Comparison of ENCODE assay signal across 30 mouse cellular contexts in the genomic region with DNA sequence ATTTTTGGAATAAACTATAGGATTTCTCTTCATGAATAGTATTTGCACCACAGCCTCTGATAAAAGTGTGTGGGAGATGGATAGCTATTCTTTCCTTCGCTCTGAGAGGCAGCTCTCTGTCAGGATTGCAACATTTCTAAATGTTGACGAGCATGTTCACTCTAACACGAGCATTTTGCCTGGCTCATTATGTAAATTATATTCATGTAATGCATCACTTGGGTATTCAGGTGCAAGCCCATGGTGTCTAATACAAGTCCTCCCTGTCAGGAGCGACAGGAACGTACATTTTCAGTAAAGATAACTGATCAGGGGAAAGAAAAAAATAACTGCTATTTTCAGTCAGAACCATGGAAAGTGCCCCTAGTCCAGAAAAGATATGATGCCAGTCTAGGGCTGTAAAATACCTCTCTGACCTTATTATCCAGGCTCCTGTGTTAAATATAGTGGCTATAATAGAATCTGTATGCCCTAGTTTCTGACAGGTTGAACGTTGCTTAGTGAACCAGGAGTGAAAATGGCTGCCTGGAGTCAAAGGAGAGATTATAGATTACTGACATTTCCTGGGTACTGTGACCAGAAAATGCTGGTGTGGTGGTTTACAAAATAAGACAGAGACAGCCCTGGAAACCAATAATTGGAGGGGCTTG.
DNase-seq lines count a peak whose midpoint lies in the region; ATAC-seq lines count a peak whose summit lies in the region.
"Had no signal": no experiment of that assay in that cellular context is flagged by ENCODE, and none has a peak within 500 bp of the region (broad histone marks: within the 10 kb centered on the region; RNA-seq: fewer than 3 reads in every experiment).

No protein-coding gene starts in this region.

- no peak for DNase-seq in hindbrain, embryonic 10.5 days (ENCODE audit: low spot score)
- DNase-seq in retina, postnatal 1 day: peak; percentile 9
- DNase-seq in retina, embryonic 14.5 days (ENCODE audit: low spot score): no peak
- DNase-seq in spleen, adult 12 weeks (ENCODE audit: low spot score): no peak
- DNase-seq in yolk sac, embryonic 10.5 days (ENCODE audit: low spot score): no peak
- DNase-seq: adrenal gland, postnatal 25 days; cerebellum, adult 2 months; gastrocnemius, adult 2 months; gastrocnemius, postnatal 36 days; heart, adult 18-20 months; heart, postnatal 4 days; kidney, adult 9 months; kidney, postnatal 10 days; layer of hippocampus, postnatal 36 days; liver, embryonic 13.5 days; lung, adult 18-20 months; lung, postnatal 4 days; right cerebral cortex, postnatal 4 days; thymus, adult 2 months; thymus, postnatal 36 days had no signal

- peak; percentile 56; the same call in 1 of the 2 replicates for ATAC-seq in hindbrain, embryonic 12.5 days (ENCODE audit: low FRiP score)
- peak; percentile 88 for ATAC-seq in midbrain, embryonic 15.5 days (replicated peaks)
- ATAC-seq: intestine, postnatal 0 days; lung, postnatal 0 days had no signal

- H3K9ac ChIP-seq in hindbrain, embryonic 12.5 days: no peak overlapping the region
- no peak overlapping the region for H3K9ac ChIP-seq in midbrain, embryonic 15.5 days
- H3K9ac ChIP-seq: embryonic facial prominence, embryonic 15.5 days; limb, embryonic 15.5 days; liver, embryonic 13.5 days had no signal

- H3K36me3 ChIP-seq in hindbrain, embryonic 12.5 days: no peaks in the 10 kb centered on the region
- H3K36me3 ChIP-seq in hindbrain, embryonic 10.5 days: no peaks in the 10 kb centered on the region
- no peaks in the 10 kb centered on the region for H3K36me3 ChIP-seq in midbrain, embryonic 15.5 days (replicated peaks)
- H3K36me3 ChIP-seq: embryonic facial prominence, embryonic 10.5 days; embryonic facial prominence, embryonic 15.5 days; limb, embryonic 10.5 days; limb, embryonic 15.5 days; liver, embryonic 13.5 days had no signal

- H3K4me2 ChIP-seq in hindbrain, embryonic 12.5 days (replicated peaks): no peak overlapping the region
- no peak overlapping the region for H3K4me2 ChIP-seq in midbrain, embryonic 15.5 days
- H3K4me2 ChIP-seq: embryonic facial prominence, embryonic 15.5 days; heart, embryonic 11.5 days; limb, embryonic 15.5 days; liver, embryonic 13.5 days had no signal

- peaks cover 3% of the 10 kb centered on the region; the same call in 1 of the 2 replicates for H3K4me1 ChIP-seq in hindbrain, embryonic 12.5 days
- no peaks in the 10 kb centered on the region for H3K4me1 ChIP-seq in hindbrain, embryonic 10.5 days (replicated peaks)
- H3K4me1 ChIP-seq in midbrain, embryonic 15.5 days: 0 out of 2 replicates have a peak, but pooled peaks cover 2% of the 10 kb centered on the region
- H3K4me1 ChIP-seq: embryonic facial prominence, embryonic 15.5 days; limb, embryonic 15.5 days; liver, embryonic 13.5 days; megakaryocyte, embryonic 14.5 days had no signal

- 52% methylated on average over 6 of the region's 6 CpGs for WGBS in hindbrain, embryonic 12.5 days
- 77% methylated on average over 6 of the region's 6 CpGs for WGBS in hindbrain, embryonic 10.5 days
- 40% methylated on average over 6 of the region's 6 CpGs for WGBS in midbrain, embryonic 15.5 days

- H3K4me3 ChIP-seq in hindbrain, embryonic 12.5 days: no peak overlapping the region
- no peak overlapping the region for H3K4me3 ChIP-seq in hindbrain, embryonic 10.5 days
- H3K4me3 ChIP-seq in midbrain, embryonic 15.5 days: no peak overlapping the region
- H3K4me3 ChIP-seq: embryonic facial prominence, embryonic 10.5 days; embryonic facial prominence, embryonic 15.5 days; gastrocnemius, adult 2 months; limb, embryonic 10.5 days; limb, embryonic 15.5 days; liver, embryonic 13.5 days; megakaryocyte, embryonic 14.5 days had no signal

- H3K27ac ChIP-seq in hindbrain, embryonic 12.5 days: peak overlapping the region; percentile 1; the same call in 1 of the 2 replicates
- no peak overlapping the region for H3K27ac ChIP-seq in hindbrain, embryonic 10.5 days
- H3K27ac ChIP-seq in midbrain, embryonic 15.5 days: 0 out of 2 replicates have a peak overlapping the region, but pooled peaks have one; percentile 20
- H3K27ac ChIP-seq: embryonic facial prominence, embryonic 10.5 days; embryonic facial prominence, embryonic 15.5 days; gastrocnemius, adult 2 months; limb, embryonic 10.5 days; limb, embryonic 15.5 days; liver, embryonic 13.5 days had no signal

- no peaks in the 10 kb centered on the region for H3K27me3 ChIP-seq in hindbrain, embryonic 12.5 days
- no peaks in the 10 kb centered on the region for H3K27me3 ChIP-seq in hindbrain, embryonic 10.5 days (ENCODE audit: insufficient read depth, poor library complexity, severe bottlenecking)
- no peaks in the 10 kb centered on the region for H3K27me3 ChIP-seq in midbrain, embryonic 15.5 days (replicated peaks)
- H3K27me3 ChIP-seq: embryonic facial prominence, embryonic 15.5 days; limb, embryonic 15.5 days; liver, embryonic 13.5 days; megakaryocyte, embryonic 14.5 days had no signal

- H3K9me3 ChIP-seq in hindbrain, embryonic 12.5 days (replicated peaks): no peaks in the 10 kb centered on the region
- H3K9me3 ChIP-seq in hindbrain, embryonic 10.5 days: no peaks in the 10 kb centered on the region
- no peaks in the 10 kb centered on the region for H3K9me3 ChIP-seq in midbrain, embryonic 15.5 days
- H3K9me3 ChIP-seq: embryonic facial prominence, embryonic 10.5 days; embryonic facial prominence, embryonic 15.5 days; limb, embryonic 10.5 days; limb, embryonic 15.5 days; liver, embryonic 13.5 days; megakaryocyte, embryonic 14.5 days had no signal
